Mouse (Mus musculus) adrenal gland, postnatal 0 days (tissue): ENCODE measurements around the gene Cfap206. TPM values are rescaled to one million over a fixed set of nuclear protein-coding genes. Genes with fewer than 3 reads are reported as not detected.

Experiments
- polyA plus RNA-seq: library from polyadenylated mRNA; unstranded; fragments of >200 nt; fragmentation: Nextera tagmentation; extraction: Ambion mirVana; gene quantifications from 2 replicates; pipeline ENCODE4 v1.2.1, GENCODE M21; 2015

The Cfap206 gene
- 0.29 and 0.98 TPM in 2 replicates for polyA plus RNA-seq

GRCm38 (mm10) chr4:34729851-34730341 lies at the start of gene Cfap206:
Gene Cfap206 (minus strand): TSS chr4:34730206.

GRCm38 (mm10) chr4:34777677-34778527 lies 47.9 kb upstream of the Cfap206 start, which contains the start of gene Smim8:
Gene Smim8 (minus strand): TSS chr4:34778423.

GRCm38 (mm10) chr4:34756163-34756562 lies 26.2 kb upstream of the Cfap206 start, which contains the start of gene Gm136:
Gene Gm136 (minus strand): TSS chr4:34756263.

GRCm38 (mm10) chr4:34686874-34687567 lies 43.0 kb downstream of the Cfap206 start, which contains the start of gene Slc35a1:
Gene Slc35a1 (minus strand): TSS chr4:34687438.

Other genes with a start within 250 kb of the Cfap206 start
- gene Akirin2, start 179.3 kb downstream of the Cfap206 start, polyA plus RNA-seq: 61.0 and 61.1 TPM in 2 replicates
- 46.1 and 67.5 TPM in 2 replicates for gene Orc3, start 115.3 kb downstream of the Cfap206 start, polyA plus RNA-seq
- gene Rars2, start 115.2 kb downstream of the Cfap206 start, polyA plus RNA-seq: 43.5 and 59.2 TPM in 2 replicates
- gene Slc35a1, start 42.8 kb downstream of the Cfap206 start, polyA plus RNA-seq: 37.0 and 55.9 TPM in 2 replicates
- not detected in 2 replicates for gene Gm136, start 26.1 kb upstream of the Cfap206 start, polyA plus RNA-seq
- 66.5 and 68.4 TPM in 2 replicates for gene Smim8, start 48.2 kb upstream of the Cfap206 start, polyA plus RNA-seq
- 8.3 and 9.7 TPM in 2 replicates for gene Zfp292, start 152.8 kb upstream of the Cfap206 start, polyA plus RNA-seq
- not detected in 2 replicates for gene Cga, start 163.6 kb upstream of the Cfap206 start, polyA plus RNA-seq